Comparison of ENCODE assay signal across 8 mouse cellular contexts in genomic region chr14:20400071-20400470, GRCm38 (mm10). TPM values are rescaled to one million over a fixed set of nuclear protein-coding genes. Genes with fewer than 3 reads are reported as not detected.
DNase-seq lines count a peak whose midpoint lies in the region; ATAC-seq and TF ChIP-seq lines count a peak whose summit lies in the region.

No protein-coding gene starts in this region.

- TF ChIP-seq CTCF in forebrain, postnatal 0 days (IDR thresholded peaks at IDR 0.05; ENCODE audit: low read depth) = peak; percentile 51
- peak; percentile 56; the same call in 1 of the 2 replicates for TF ChIP-seq CTCF in small intestine, adult 2 months (IDR thresholded peaks at IDR 0.05; ENCODE audit: extremely low read depth, insufficient read length, insufficient replicate concordance, low read depth, low read length)

- no peak overlapping the region for H3K27ac ChIP-seq in forebrain, postnatal 0 days (ENCODE audit: low read depth, low read length)
- H3K27ac ChIP-seq in forebrain, embryonic 12.5 days = no peak overlapping the region
- H3K27ac ChIP-seq in midbrain, embryonic 14.5 days (replicated peaks; ENCODE audit: low read depth, low read length) = no peak overlapping the region
- H3K27ac ChIP-seq in midbrain, embryonic 13.5 days = no peak overlapping the region
- H3K27ac ChIP-seq in limb, embryonic 14.5 days (replicated peaks; ENCODE audit: low read depth, low read length) = no peak overlapping the region
- no peak overlapping the region for H3K27ac ChIP-seq in small intestine, adult 2 months (ENCODE audit: insufficient read depth, low read depth, low read length)
- H3K27ac ChIP-seq in forebrain, embryonic 15.5 days (replicated peaks) = no peak overlapping the region

- no peaks in the 10 kb centered on the region for H3K36me3 ChIP-seq in forebrain, postnatal 0 days (ENCODE audit: insufficient read depth)
- H3K36me3 ChIP-seq in forebrain, embryonic 12.5 days (replicated peaks) = no peaks in the 10 kb centered on the region
- H3K36me3 ChIP-seq in midbrain, embryonic 14.5 days (ENCODE audit: control insufficient read depth, insufficient read depth, low read length) = no peaks in the 10 kb centered on the region
- no peaks in the 10 kb centered on the region for H3K36me3 ChIP-seq in midbrain, embryonic 13.5 days
- no peaks in the 10 kb centered on the region for H3K36me3 ChIP-seq in limb, embryonic 14.5 days (ENCODE audit: control insufficient read depth, insufficient read depth, low read length)
- no peaks in the 10 kb centered on the region for H3K36me3 ChIP-seq in small intestine, adult 2 months (ENCODE audit: control insufficient read depth, insufficient read depth, low read length)
- no peaks in the 10 kb centered on the region for H3K36me3 ChIP-seq in forebrain, embryonic 15.5 days

- no peak for TF ChIP-seq POLR2A in limb, embryonic 14.5 days (IDR thresholded peaks at IDR 0.05; ENCODE audit: borderline replicate concordance, extremely low read depth, insufficient read depth, insufficient read length)
- no peak for TF ChIP-seq POLR2A in small intestine, adult 2 months (IDR thresholded peaks at IDR 0.05; ENCODE audit: low read depth, low read length)

- H3K9ac ChIP-seq in forebrain, postnatal 0 days = no peak overlapping the region
- no peak overlapping the region for H3K9ac ChIP-seq in forebrain, embryonic 12.5 days
- H3K9ac ChIP-seq in midbrain, embryonic 14.5 days (replicated peaks; ENCODE audit: low read length) = no peak overlapping the region
- no peak overlapping the region for H3K9ac ChIP-seq in midbrain, embryonic 13.5 days (replicated peaks)
- no peak overlapping the region for H3K9ac ChIP-seq in limb, embryonic 14.5 days (ENCODE audit: low read depth, low read length, severe bottlenecking)
- no peak overlapping the region for H3K9ac ChIP-seq in forebrain, embryonic 15.5 days (replicated peaks)

- no peak overlapping the region for H3K4me2 ChIP-seq in forebrain, postnatal 0 days (ENCODE audit: low read depth)
- no peak overlapping the region for H3K4me2 ChIP-seq in forebrain, embryonic 12.5 days
- H3K4me2 ChIP-seq in midbrain, embryonic 14.5 days (ENCODE audit: low read length) = no peak overlapping the region
- H3K4me2 ChIP-seq in midbrain, embryonic 13.5 days (replicated peaks) = no peak overlapping the region
- no peak overlapping the region for H3K4me2 ChIP-seq in limb, embryonic 14.5 days (replicated peaks; ENCODE audit: low read depth, low read length, severe bottlenecking)
- H3K4me2 ChIP-seq in forebrain, embryonic 15.5 days (replicated peaks) = no peak overlapping the region

- H3K4me3 ChIP-seq in forebrain, postnatal 0 days (ENCODE audit: low read depth, low read length) = no peak overlapping the region
- H3K4me3 ChIP-seq in forebrain, embryonic 12.5 days (replicated peaks) = no peak overlapping the region
- H3K4me3 ChIP-seq in midbrain, embryonic 14.5 days (replicated peaks; ENCODE audit: low read depth, low read length) = no peak overlapping the region
- H3K4me3 ChIP-seq in midbrain, embryonic 13.5 days (replicated peaks) = no peak overlapping the region
- no peak overlapping the region for H3K4me3 ChIP-seq in limb, embryonic 14.5 days (replicated peaks; ENCODE audit: low read length)
- H3K4me3 ChIP-seq in small intestine, adult 2 months (ENCODE audit: low read depth, low read length) = no peak overlapping the region
- H3K4me3 ChIP-seq in forebrain, embryonic 15.5 days = no peak overlapping the region

- no peak for ATAC-seq in forebrain, postnatal 0 days
- ATAC-seq in forebrain, embryonic 12.5 days (ENCODE audit: low FRiP score) = no peak
- no peak for ATAC-seq in midbrain, embryonic 14.5 days (ENCODE audit: low FRiP score, low TSS enrichment)
- no peak for ATAC-seq in midbrain, embryonic 13.5 days
- no peak for ATAC-seq in limb, embryonic 14.5 days (ENCODE audit: low FRiP score, low read depth)
- no peak for ATAC-seq in forebrain, embryonic 15.5 days (replicated peaks)

- no peaks in the 10 kb centered on the region for H3K27me3 ChIP-seq in forebrain, postnatal 0 days (ENCODE audit: insufficient read depth, low read length)
- H3K27me3 ChIP-seq in forebrain, embryonic 12.5 days = no peaks in the 10 kb centered on the region
- no peaks in the 10 kb centered on the region for H3K27me3 ChIP-seq in midbrain, embryonic 14.5 days (ENCODE audit: control insufficient read depth, insufficient read depth, low read length)
- H3K27me3 ChIP-seq in midbrain, embryonic 13.5 days = no peaks in the 10 kb centered on the region
- H3K27me3 ChIP-seq in limb, embryonic 14.5 days (ENCODE audit: control insufficient read depth, insufficient read depth, low read length) = no peaks in the 10 kb centered on the region
- H3K27me3 ChIP-seq in small intestine, adult 2 months (ENCODE audit: control insufficient read depth, insufficient read depth, low read length) = no peaks in the 10 kb centered on the region
- no peaks in the 10 kb centered on the region for H3K27me3 ChIP-seq in forebrain, embryonic 15.5 days

- H3K9me3 ChIP-seq in forebrain, postnatal 0 days (ENCODE audit: low read length) = no peaks in the 10 kb centered on the region
- no peaks in the 10 kb centered on the region for H3K9me3 ChIP-seq in forebrain, embryonic 12.5 days
- H3K9me3 ChIP-seq in midbrain, embryonic 14.5 days (ENCODE audit: control insufficient read depth, low read length) = no peaks in the 10 kb centered on the region
- no peaks in the 10 kb centered on the region for H3K9me3 ChIP-seq in midbrain, embryonic 13.5 days
- no peaks in the 10 kb centered on the region for H3K9me3 ChIP-seq in limb, embryonic 14.5 days (ENCODE audit: control insufficient read depth, low read length)
- H3K9me3 ChIP-seq in forebrain, embryonic 15.5 days = no peaks in the 10 kb centered on the region

- WGBS in forebrain, postnatal 0 days = 48% methylated on average over 1 of the region's 1 CpGs
- WGBS in forebrain, embryonic 12.5 days = 71% methylated on average over 1 of the region's 1 CpGs
- WGBS in midbrain, embryonic 14.5 days = 53% methylated on average over 1 of the region's 1 CpGs
- 67% methylated on average over 1 of the region's 1 CpGs for WGBS in midbrain, embryonic 13.5 days
- 53% methylated on average over 1 of the region's 1 CpGs for WGBS in limb, embryonic 14.5 days
- 65% methylated on average over 1 of the region's 1 CpGs for WGBS in small intestine, adult 2 months
- 57% methylated on average over 1 of the region's 1 CpGs for WGBS in forebrain, embryonic 15.5 days

- peak; percentile 11 for DNase-seq in forebrain, postnatal 0 days
- DNase-seq in midbrain, embryonic 14.5 days = peak; percentile 40
- DNase-seq in c-Kit-positive CD71-positive TER-119-positive erythroid progenitor cells, embryonic 14.5 days (ENCODE audit: low spot score) = peak; percentile 53
- DNase-seq in limb, embryonic 14.5 days (ENCODE audit: low spot score) = peak; percentile 15

- H3K4me1 ChIP-seq in forebrain, postnatal 0 days (ENCODE audit: insufficient read depth) = no peaks in the 10 kb centered on the region
- no peaks in the 10 kb centered on the region for H3K4me1 ChIP-seq in forebrain, embryonic 12.5 days
- no peaks in the 10 kb centered on the region for H3K4me1 ChIP-seq in midbrain, embryonic 14.5 days (ENCODE audit: control insufficient read depth, insufficient read depth, low read length)
- no peaks in the 10 kb centered on the region for H3K4me1 ChIP-seq in midbrain, embryonic 13.5 days (replicated peaks)
- H3K4me1 ChIP-seq in limb, embryonic 14.5 days (ENCODE audit: control insufficient read depth, insufficient read depth, low read length) = no peaks in the 10 kb centered on the region
- no peaks in the 10 kb centered on the region for H3K4me1 ChIP-seq in small intestine, adult 2 months (ENCODE audit: control insufficient read depth, insufficient read depth, insufficient read length, low read length)
- H3K4me1 ChIP-seq in forebrain, embryonic 15.5 days = no peaks in the 10 kb centered on the region

RNA-seq across cellular contexts. Expression of gene Mrps16, which starts 6.6 kb away (rescaled TPM):
- total RNA-seq in forebrain, postnatal 0 days (2014; rRNA removed) = 26.2 and 34.7 TPM in 2 replicates
- polyA plus RNA-seq in forebrain, postnatal 0 days (2015; fragmentation: Nextera tagmentation; extraction: Ambion mirVana) = 59.9 and 79.1 TPM in 2 replicates
- 59.8 and 60.2 TPM in 2 replicates for polyA plus RNA-seq in forebrain, embryonic 12.5 days (2016; fragmentation: Nextera tagmentation; extraction: Ambion mirVana)
- polyA plus RNA-seq in midbrain, embryonic 14.5 days (2014; fragmentation: Nextera tagmentation; extraction: Ambion mirVana) = 62.8 and 68.3 TPM in 2 replicates
- 59.6 and 62.5 TPM in 2 replicates for polyA plus RNA-seq in midbrain, embryonic 13.5 days (2015; fragmentation: Nextera tagmentation; extraction: Ambion mirVana)
- polyA plus RNA-seq in limb, embryonic 14.5 days (2012; rRNA removed) = 62.9 and 63.5 TPM in 2 replicates
- 99.0 and 99.7 TPM in 2 replicates for polyA plus RNA-seq in limb, embryonic 14.5 days (2014; fragmentation: Nextera tagmentation; extraction: Ambion mirVana)
- 22.4 and 28.1 TPM in 2 replicates for polyA plus RNA-seq in small intestine, adult 2 months (2012; rRNA removed)
- polyA plus RNA-seq in forebrain, embryonic 15.5 days (2015; fragmentation: Nextera tagmentation; extraction: Ambion mirVana) = 55.8 and 58.2 TPM in 2 replicates

RNA-seq across cellular contexts. Expression of gene Dnajc9, which starts 11.4 kb away (rescaled TPM):
- total RNA-seq in forebrain, postnatal 0 days (2014; rRNA removed) = 69.2 and 74.1 TPM in 2 replicates
- polyA plus RNA-seq in forebrain, postnatal 0 days (2015; fragmentation: Nextera tagmentation; extraction: Ambion mirVana) = 112 and 115 TPM in 2 replicates
- 288 and 299 TPM in 2 replicates for polyA plus RNA-seq in forebrain, embryonic 12.5 days (2016; fragmentation: Nextera tagmentation; extraction: Ambion mirVana)
- polyA plus RNA-seq in midbrain, embryonic 14.5 days (2014; fragmentation: Nextera tagmentation; extraction: Ambion mirVana) = 89.1 and 119 TPM in 2 replicates
- polyA plus RNA-seq in midbrain, embryonic 13.5 days (2015; fragmentation: Nextera tagmentation; extraction: Ambion mirVana) = 156 and 166 TPM in 2 replicates
- polyA plus RNA-seq in limb, embryonic 14.5 days (2012; rRNA removed) = 104 and 132 TPM in 2 replicates
- 151 and 152 TPM in 2 replicates for polyA plus RNA-seq in limb, embryonic 14.5 days (2014; fragmentation: Nextera tagmentation; extraction: Ambion mirVana)
- 15.1 and 21.1 TPM in 2 replicates for polyA plus RNA-seq in small intestine, adult 2 months (2012; rRNA removed)
- polyA plus RNA-seq in forebrain, embryonic 15.5 days (2015; fragmentation: Nextera tagmentation; extraction: Ambion mirVana) = 186 and 196 TPM in 2 replicates

RNA-seq across cellular contexts. Expression of gene Cfap70, which starts 52.0 kb away (rescaled TPM):
- 1.5 and 2.1 TPM in 2 replicates for total RNA-seq in forebrain, postnatal 0 days (2014; rRNA removed)
- polyA plus RNA-seq in forebrain, postnatal 0 days (2015; fragmentation: Nextera tagmentation; extraction: Ambion mirVana) = 0.88 and 1.4 TPM in 2 replicates
- 0.44 and 0.82 TPM in 2 replicates for polyA plus RNA-seq in forebrain, embryonic 12.5 days (2016; fragmentation: Nextera tagmentation; extraction: Ambion mirVana)
- 0.38 and 1.00 TPM in 2 replicates for polyA plus RNA-seq in midbrain, embryonic 14.5 days (2014; fragmentation: Nextera tagmentation; extraction: Ambion mirVana)
- 0.50 and 1.3 TPM in 2 replicates for polyA plus RNA-seq in midbrain, embryonic 13.5 days (2015; fragmentation: Nextera tagmentation; extraction: Ambion mirVana)
- polyA plus RNA-seq in limb, embryonic 14.5 days (2012; rRNA removed) = 0.18 and 0.30 TPM in 2 replicates
- polyA plus RNA-seq in limb, embryonic 14.5 days (2014; fragmentation: Nextera tagmentation; extraction: Ambion mirVana) = 0.15 and 0.76 TPM in 2 replicates
- not detected in 2 replicates for polyA plus RNA-seq in small intestine, adult 2 months (2012; rRNA removed)
- polyA plus RNA-seq in forebrain, embryonic 15.5 days (2015; fragmentation: Nextera tagmentation; extraction: Ambion mirVana) = 2.1 and 3.0 TPM in 2 replicates

RNA-seq across cellular contexts. Expression of gene Fam149b, which starts 52.1 kb away (rescaled TPM):
- total RNA-seq in forebrain, postnatal 0 days (2014; rRNA removed) = 47.8 and 61.4 TPM in 2 replicates
- polyA plus RNA-seq in forebrain, postnatal 0 days (2015; fragmentation: Nextera tagmentation; extraction: Ambion mirVana) = 18.8 and 26.6 TPM in 2 replicates
- polyA plus RNA-seq in forebrain, embryonic 12.5 days (2016; fragmentation: Nextera tagmentation; extraction: Ambion mirVana) = 53.0 and 55.3 TPM in 2 replicates
- polyA plus RNA-seq in midbrain, embryonic 14.5 days (2014; fragmentation: Nextera tagmentation; extraction: Ambion mirVana) = 37.1 and 46.6 TPM in 2 replicates
- 45.3 and 47.1 TPM in 2 replicates for polyA plus RNA-seq in midbrain, embryonic 13.5 days (2015; fragmentation: Nextera tagmentation; extraction: Ambion mirVana)
- polyA plus RNA-seq in limb, embryonic 14.5 days (2012; rRNA removed) = 49.3 and 53.5 TPM in 2 replicates
- polyA plus RNA-seq in limb, embryonic 14.5 days (2014; fragmentation: Nextera tagmentation; extraction: Ambion mirVana) = 38.9 and 45.5 TPM in 2 replicates
- 9.3 and 17.0 TPM in 2 replicates for polyA plus RNA-seq in small intestine, adult 2 months (2012; rRNA removed)
- 42.3 and 43.3 TPM in 2 replicates for polyA plus RNA-seq in forebrain, embryonic 15.5 days (2015; fragmentation: Nextera tagmentation; extraction: Ambion mirVana)

RNA-seq across cellular contexts. Expression of gene Ecd, which starts 52.1 kb away (rescaled TPM):
- 37.7 and 46.8 TPM in 2 replicates for total RNA-seq in forebrain, postnatal 0 days (2014; rRNA removed)
- 36.4 and 44.0 TPM in 2 replicates for polyA plus RNA-seq in forebrain, postnatal 0 days (2015; fragmentation: Nextera tagmentation; extraction: Ambion mirVana)
- polyA plus RNA-seq in forebrain, embryonic 12.5 days (2016; fragmentation: Nextera tagmentation; extraction: Ambion mirVana) = 63.6 and 64.0 TPM in 2 replicates
- 43.7 and 55.1 TPM in 2 replicates for polyA plus RNA-seq in midbrain, embryonic 14.5 days (2014; fragmentation: Nextera tagmentation; extraction: Ambion mirVana)
- 56.9 and 57.1 TPM in 2 replicates for polyA plus RNA-seq in midbrain, embryonic 13.5 days (2015; fragmentation: Nextera tagmentation; extraction: Ambion mirVana)
- 30.6 and 31.0 TPM in 2 replicates for polyA plus RNA-seq in limb, embryonic 14.5 days (2012; rRNA removed)
- polyA plus RNA-seq in limb, embryonic 14.5 days (2014; fragmentation: Nextera tagmentation; extraction: Ambion mirVana) = 46.4 and 52.4 TPM in 2 replicates
- polyA plus RNA-seq in small intestine, adult 2 months (2012; rRNA removed) = 4.8 and 8.2 TPM in 2 replicates
- polyA plus RNA-seq in forebrain, embryonic 15.5 days (2015; fragmentation: Nextera tagmentation; extraction: Ambion mirVana) = 50.1 and 54.9 TPM in 2 replicates
